Mouse (Mus musculus) gastrocnemius, adult 18-20 months (tissue): ENCODE data around the gene Plekhh3. TPM values are rescaled to one million over a fixed set of nuclear protein-coding genes. Genes with fewer than 3 reads are reported as not detected.
A peak's percentile ranks its signal among the peaks of the same experiment; 100 is the strongest.

Source experiments
- DNase-seq: peaks from one replicate; pipeline ENCODE4 v3.0.0; 2021; ENCODE audit warnings: low spot score
- microRNA-seq: library from miRNA; unstranded; fragments of <30 nt; microRNA quantifications from one replicate; pipeline ENCODE4 v1.2.0, GENCODE M21; 2021
- total RNA-seq, 2 experiments: library from RNA; stranded (reverse); gene quantifications; 2 replicates each; pipeline ENCODE4 v1.2.3; 2021

Plekhh3 gene
- total RNA-seq, 2 experiments from 2014 or later: 19.4 to 24.2 TPM

GRCm38 (mm10) chr11:101120545-101121188 lies 50.5 kb downstream of the Plekhh3 start:
- DNase-seq: no peak

GRCm38 (mm10) chr11:101119761-101120544 lies 51.2 kb downstream of the Plekhh3 start, which contains the start of the genes Retreg3 and Tubg1:
TSS of gene Retreg3 (minus strand) at chr11:101119893.
TSS of gene Tubg1 (plus strand) at chr11:101119938.
- DNase-seq: peak; percentile 98

- no peak for DNase-seq
Measured at GRCm38 (mm10) chr11:101119131-101119760, 51.9 kb downstream of the Plekhh3 start.

DNA sequence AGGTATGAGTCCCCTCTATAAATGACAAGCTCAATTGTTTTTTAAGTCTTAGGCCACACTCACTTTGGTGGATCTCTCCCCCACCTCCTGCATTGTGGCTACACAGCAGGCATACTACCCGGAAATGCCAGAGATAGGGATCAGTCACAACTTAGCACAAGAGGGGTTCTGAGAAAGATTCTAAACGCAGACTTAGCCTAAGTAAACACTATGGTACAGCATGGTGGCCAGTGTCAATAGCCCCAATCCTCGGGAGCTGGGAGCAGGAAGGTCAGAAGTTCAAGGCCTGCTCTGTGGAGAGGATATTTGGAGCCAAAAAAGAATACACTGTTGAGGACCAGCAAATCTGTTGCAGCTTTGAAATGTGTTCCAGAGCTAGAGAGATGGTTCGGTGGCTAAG lies 53.0 kb downstream of the Plekhh3 start:
- no peak for DNase-seq

- no peak for DNase-seq
Measured at GRCm38 (mm10) chr11:101115564-101115963, 55.6 kb downstream of the Plekhh3 start.

Small RNAs within 50 kb of the gene (microRNA-seq; reads per million reads assigned to microRNA genes)
- not detected for gene Gm27626

Other genes starting within 250 kb of the Plekhh3 start
- 10 to 100 TPM; 38.1 to 48.6 TPM for gene Stat3, start 231.8 kb downstream of the Plekhh3 start, total RNA-seq
- 100 to 1,000 TPM; 128 to 153 TPM for gene Cavin1, start 200.5 kb downstream of the Plekhh3 start, total RNA-seq
- 10 to 100 TPM; 57.0 to 74.4 TPM for gene Atp6v0a1, start 161.9 kb downstream of the Plekhh3 start, total RNA-seq
- 1 to 10 TPM; 3.9 TPM for gene Naglu, start 101.3 kb downstream of the Plekhh3 start, total RNA-seq
- gene Hsd17b1, start 92.9 kb downstream of the Plekhh3 start, total RNA-seq: under 1 TPM; 0.16 to 0.33 TPM
- gene Coasy, start 88.8 kb downstream of the Plekhh3 start, total RNA-seq: 1 to 10 TPM; 7.3 to 7.7 TPM
- 10 to 100 TPM; 12.3 to 14.4 TPM for gene Mlx, start 84.1 kb downstream of the Plekhh3 start, total RNA-seq
- gene Psmc3ip, start 75.9 kb downstream of the Plekhh3 start, total RNA-seq: 1 to 10 TPM; 1.7 to 2.0 TPM
- gene Retreg3, start 51.5 kb downstream of the Plekhh3 start, total RNA-seq: 10 to 100 TPM; 27.1 to 30.4 TPM
- 10 to 100 TPM; 24.7 to 26.2 TPM for gene Tubg1, start 51.4 kb downstream of the Plekhh3 start, total RNA-seq
- gene Tubg2, start 15.4 kb downstream of the Plekhh3 start, total RNA-seq: 1 to 10 TPM; 2.7 to 3.3 TPM
- gene Cntnap1, start 828 bp downstream of the Plekhh3 start, total RNA-seq: 1 to 10 TPM in 1 of 2 experiments, under 1 TPM in 1; 0.82 to 1.2 TPM
- not detected for gene Ccr10, start 4.1 kb upstream of the Plekhh3 start, total RNA-seq
- gene Ezh1, start 55.1 kb upstream of the Plekhh3 start, total RNA-seq: 10 to 100 TPM; 25.3 to 26.3 TPM
- 10 to 100 TPM; 30.1 to 31.0 TPM for gene Ramp2, start 74.7 kb upstream of the Plekhh3 start, total RNA-seq
- 10 to 100 TPM; 46.1 to 46.8 TPM for gene Vps25, start 82.4 kb upstream of the Plekhh3 start, total RNA-seq
- gene Wnk4, start 89.2 kb upstream of the Plekhh3 start, total RNA-seq: under 1 TPM; 0.23 to 0.26 TPM
- under 1 TPM; 0.31 to 0.37 TPM for gene Cntd1, start 107.7 kb upstream of the Plekhh3 start, total RNA-seq
- 10 to 100 TPM; 71.2 to 81.6 TPM for gene Coa3, start 107.8 kb upstream of the Plekhh3 start, total RNA-seq
- gene Becn1, start 130.9 kb upstream of the Plekhh3 start, total RNA-seq: 10 to 100 TPM; 85.6 to 95.6 TPM
- gene Psme3, start 144.9 kb upstream of the Plekhh3 start, total RNA-seq: 10 to 100 TPM; 66.4 to 81.3 TPM
- 1 to 10 TPM; 1.0 to 1.1 TPM for gene Aoc2, start 153.7 kb upstream of the Plekhh3 start, total RNA-seq
- gene Aoc3, start 159.3 kb upstream of the Plekhh3 start, total RNA-seq: 1 to 10 TPM; 5.3 to 9.6 TPM
- gene G6pc, start 196.2 kb upstream of the Plekhh3 start, total RNA-seq: not detected
- 10 to 100 TPM; 22.8 to 25.7 TPM for gene Aarsd1, start 246.3 kb upstream of the Plekhh3 start, total RNA-seq